Mouse (Mus musculus): ENCODE results near the gene Fgf9. TPM values are rescaled to one million over a fixed set of nuclear protein-coding genes. Genes with fewer than 3 reads are reported as not detected.

The Fgf9 gene
- polyA plus RNA-seq, 1 experiment, result 0.05 TPM

DNA sequence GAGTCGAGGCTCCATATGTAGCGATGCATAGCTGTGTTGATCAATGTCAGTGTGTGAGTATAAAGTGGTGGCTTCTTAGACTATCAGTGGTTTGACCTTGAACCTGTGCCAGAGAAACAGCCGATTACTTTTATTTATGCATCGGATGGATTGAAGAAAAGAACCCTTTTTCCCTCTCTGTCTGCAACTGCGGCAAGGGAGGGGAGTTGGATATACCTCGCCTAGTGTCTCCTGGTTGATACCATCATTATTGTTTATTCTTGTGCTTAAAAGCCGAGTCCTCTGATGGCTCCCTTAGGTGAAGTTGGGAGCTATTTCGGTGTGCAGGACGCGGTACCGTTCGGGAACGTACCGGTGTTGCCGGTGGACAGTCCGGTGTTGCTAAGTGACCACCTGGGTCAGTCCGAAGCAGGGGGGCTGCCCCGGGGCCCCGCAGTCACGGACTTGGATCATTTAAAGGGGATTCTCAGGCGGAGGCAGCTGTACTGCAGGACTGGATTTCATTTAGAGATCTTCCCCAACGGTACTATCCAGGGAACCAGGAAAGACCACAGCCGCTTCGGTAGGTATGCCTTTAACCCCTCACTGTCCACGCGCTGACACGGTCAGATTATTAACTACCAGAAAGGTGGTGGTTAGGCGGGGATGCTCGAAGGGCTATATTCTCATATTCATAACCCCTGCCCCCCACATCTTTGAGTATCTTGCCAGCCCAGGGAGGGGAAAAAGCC is 2.6 kb downstream of the Fgf9 start:
- H3K4me3 ChIP-seq (ENCODE audit: insufficient read depth, poor library complexity, severe bottlenecking), result no peak overlapping the region
- H3K27me3 ChIP-seq (ENCODE audit: control insufficient read depth, insufficient read depth, insufficient read length), result peaks cover 43% of the 10 kb centered on the region
- H3K79me2 ChIP-seq (ENCODE audit: control insufficient read depth, insufficient read depth), result no peaks in the 10 kb centered on the region
- H3ac ChIP-seq (ENCODE audit: control insufficient read depth, insufficient read length, low read depth), result no peak overlapping the region
- TF ChIP-seq MAX (IDR thresholded peaks at IDR 0.05), result no peak
- no peak for TF ChIP-seq CEBPB (IDR thresholded peaks at IDR 0.05; ENCODE audit: low read depth)
- TF ChIP-seq MYOD1 (IDR thresholded peaks at IDR 0.05; ENCODE audit: control insufficient read depth, insufficient read length, low read depth), result no peak
- TF ChIP-seq FOSL1 (IDR thresholded peaks at IDR 0.05; ENCODE audit: insufficient read depth, low read length, poor library complexity, severe bottlenecking), result no peak
- TF ChIP-seq USF1 (IDR thresholded peaks at IDR 0.05; ENCODE audit: low read depth), result no peak
- TF ChIP-seq CTCF (IDR thresholded peaks at IDR 0.05; ENCODE audit: control insufficient read depth, insufficient read depth, insufficient read length), result no peak
- TF ChIP-seq MYOG (IDR thresholded peaks at IDR 0.05; ENCODE audit: control insufficient read depth, extremely low read depth, insufficient read length), result no peak
- no peaks in the 10 kb centered on the region for H3K79me3 ChIP-seq (ENCODE audit: low read depth)
- no peaks in the 10 kb centered on the region for H3K36me3 ChIP-seq (ENCODE audit: control insufficient read depth, insufficient read depth)

DNA sequence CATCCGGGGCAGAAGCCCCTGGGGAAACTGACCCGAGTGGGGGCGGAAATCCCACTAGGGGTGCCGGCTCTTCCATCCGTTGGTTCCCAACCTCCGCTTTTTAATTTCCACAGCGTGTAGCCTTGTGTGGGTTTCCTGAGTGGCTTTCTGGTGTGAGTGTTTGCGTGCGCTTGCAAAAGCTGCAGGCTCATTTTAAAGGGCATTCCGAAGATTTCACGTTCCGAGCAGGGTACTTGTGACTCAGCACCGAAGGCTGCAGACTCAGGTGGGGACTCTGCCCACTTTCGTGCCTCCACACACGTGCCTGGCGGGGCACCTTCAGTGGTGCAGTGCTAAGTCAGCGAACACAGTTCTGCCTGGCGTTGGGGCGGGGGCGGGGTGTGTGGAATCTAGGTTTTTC is 3.6 kb downstream of the Fgf9 start:
- Histone ChIP-seq H3K79me3 (ENCODE audit: low read depth) (no peaks in the 10 kb centered on the region), H3ac (ENCODE audit: control insufficient read depth, insufficient read length, low read depth) (no peak overlapping the region), H3K4me3 (ENCODE audit: insufficient read depth, poor library complexity, severe bottlenecking) (no peak overlapping the region), H3K27me3 (ENCODE audit: control insufficient read depth, insufficient read depth, insufficient read length) (peaks cover 46% of the 10 kb centered on the region), H3K79me2 (ENCODE audit: control insufficient read depth, insufficient read depth) (no peaks in the 10 kb centered on the region), H3K36me3 (ENCODE audit: control insufficient read depth, insufficient read depth) (no peaks in the 10 kb centered on the region)
- TF ChIP-seq MYOG (IDR thresholded peaks at IDR 0.05; ENCODE audit: control insufficient read depth, extremely low read depth, insufficient read length) (no peak), CTCF (IDR thresholded peaks at IDR 0.05; ENCODE audit: control insufficient read depth, insufficient read depth, insufficient read length) (no peak), USF1 (IDR thresholded peaks at IDR 0.05; ENCODE audit: low read depth) (no peak), MYOD1 (IDR thresholded peaks at IDR 0.05; ENCODE audit: control insufficient read depth, insufficient read length, low read depth) (no peak), CEBPB (IDR thresholded peaks at IDR 0.05; ENCODE audit: low read depth) (no peak), MAX (IDR thresholded peaks at IDR 0.05) (no peak), FOSL1 (IDR thresholded peaks at IDR 0.05; ENCODE audit: insufficient read depth, low read length, poor library complexity, severe bottlenecking) (no peak)

DNA sequence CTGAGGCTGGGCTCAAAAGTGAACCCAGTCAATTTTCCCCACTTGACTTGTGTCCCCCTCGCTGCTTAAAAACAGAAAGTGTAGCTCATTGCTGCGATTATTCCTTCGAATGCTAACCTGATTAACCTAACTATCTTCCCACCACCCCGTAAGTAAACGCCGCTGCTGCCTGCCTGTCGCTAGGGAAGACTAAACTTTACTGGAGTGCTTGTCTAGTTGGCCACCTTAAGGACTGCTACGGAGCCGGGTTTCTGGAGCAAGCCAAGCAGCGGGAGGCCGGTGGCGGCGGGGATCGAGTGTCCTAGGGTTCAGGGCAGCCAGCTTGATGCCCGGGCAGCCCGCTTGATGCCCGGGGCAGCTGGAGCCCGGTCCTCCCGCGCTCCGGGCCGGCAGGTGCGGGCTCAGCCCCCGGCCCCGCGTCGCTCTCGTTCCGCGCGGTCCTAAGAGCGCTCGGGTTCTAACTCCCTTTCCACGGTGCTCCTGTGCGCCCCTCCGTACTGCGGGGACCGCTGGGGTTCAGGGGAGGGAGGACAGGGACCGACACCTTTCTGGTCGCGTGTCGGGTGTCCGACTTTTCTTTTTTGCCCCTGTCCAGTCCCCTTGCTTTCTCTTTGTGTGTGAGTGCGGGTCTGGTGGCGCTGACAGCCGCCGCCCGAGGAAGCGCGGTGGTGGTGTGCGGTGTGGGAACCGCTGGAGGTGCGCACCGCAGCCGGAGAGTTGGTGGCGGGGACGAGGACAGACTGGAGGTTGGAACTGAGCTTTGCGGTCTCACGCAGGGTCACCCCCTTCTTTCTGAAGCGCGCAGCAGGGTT is 4.5 kb downstream of the Fgf9 start:
- no peak for TF ChIP-seq MYOD1 (IDR thresholded peaks at IDR 0.05; ENCODE audit: control insufficient read depth, insufficient read length, low read depth)
- no peak for TF ChIP-seq FOSL1 (IDR thresholded peaks at IDR 0.05; ENCODE audit: insufficient read depth, low read length, poor library complexity, severe bottlenecking)
- TF ChIP-seq USF1 (IDR thresholded peaks at IDR 0.05; ENCODE audit: low read depth), result no peak
- TF ChIP-seq CEBPB (IDR thresholded peaks at IDR 0.05; ENCODE audit: low read depth), result no peak
- TF ChIP-seq MAX (IDR thresholded peaks at IDR 0.05), result no peak
- TF ChIP-seq CTCF (IDR thresholded peaks at IDR 0.05; ENCODE audit: control insufficient read depth, insufficient read depth, insufficient read length), result no peak
- no peak for TF ChIP-seq MYOG (IDR thresholded peaks at IDR 0.05; ENCODE audit: control insufficient read depth, extremely low read depth, insufficient read length)
- H3K36me3 ChIP-seq (ENCODE audit: control insufficient read depth, insufficient read depth), result no peaks in the 10 kb centered on the region
- peaks cover 46% of the 10 kb centered on the region for H3K27me3 ChIP-seq (ENCODE audit: control insufficient read depth, insufficient read depth, insufficient read length)
- no peaks in the 10 kb centered on the region for H3K79me2 ChIP-seq (ENCODE audit: control insufficient read depth, insufficient read depth)
- peak overlapping the region; percentile 35 for H3ac ChIP-seq (ENCODE audit: control insufficient read depth, insufficient read length, low read depth)
- no peak overlapping the region for H3K4me3 ChIP-seq (ENCODE audit: insufficient read depth, poor library complexity, severe bottlenecking)
- H3K79me3 ChIP-seq (ENCODE audit: low read depth), result no peaks in the 10 kb centered on the region

DNA sequence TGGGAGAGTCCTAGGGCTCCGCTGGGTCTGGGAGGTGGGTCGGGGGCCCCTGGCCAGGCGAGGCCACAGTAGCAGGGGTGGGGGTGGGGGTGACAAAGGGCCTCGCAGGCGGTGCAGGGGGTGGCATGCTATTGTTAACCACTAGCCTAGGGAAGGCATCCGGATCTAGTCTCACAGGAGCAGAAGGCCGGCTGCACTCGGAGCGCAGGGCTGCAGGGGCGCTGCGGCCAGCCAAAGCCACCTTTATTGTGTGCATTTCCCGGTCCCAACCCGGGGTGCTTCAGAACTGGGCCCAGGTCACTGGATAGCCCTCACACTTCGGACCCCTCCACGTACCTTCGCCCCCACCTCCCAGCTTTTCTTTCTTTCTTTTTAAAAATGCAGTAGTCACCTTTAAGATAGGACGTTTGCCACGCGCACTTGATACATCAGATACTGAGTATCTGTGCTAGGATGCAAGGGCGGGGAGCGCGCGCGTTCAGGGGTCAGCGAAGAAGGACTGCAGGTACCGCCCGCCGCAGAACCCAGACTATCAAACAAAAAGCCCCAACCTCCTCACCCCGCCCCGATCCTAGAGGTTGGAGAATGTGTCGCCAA is 5.2 kb downstream of the Fgf9 start:
- Histone ChIP-seq H3K79me3 (ENCODE audit: low read depth) (no peaks in the 10 kb centered on the region), H3K27me3 (ENCODE audit: control insufficient read depth, insufficient read depth, insufficient read length) (peaks cover 46% of the 10 kb centered on the region), H3ac (ENCODE audit: control insufficient read depth, insufficient read length, low read depth) (no peak overlapping the region), H3K79me2 (ENCODE audit: control insufficient read depth, insufficient read depth) (no peaks in the 10 kb centered on the region), H3K36me3 (ENCODE audit: control insufficient read depth, insufficient read depth) (no peaks in the 10 kb centered on the region), H3K4me3 (ENCODE audit: insufficient read depth, poor library complexity, severe bottlenecking) (no peak overlapping the region)
- TF ChIP-seq CEBPB (IDR thresholded peaks at IDR 0.05; ENCODE audit: low read depth), result no peak
- TF ChIP-seq CTCF (IDR thresholded peaks at IDR 0.05; ENCODE audit: control insufficient read depth, insufficient read depth, insufficient read length), result no peak
- no peak for TF ChIP-seq MAX (IDR thresholded peaks at IDR 0.05)
- no peak for TF ChIP-seq MYOD1 (IDR thresholded peaks at IDR 0.05; ENCODE audit: control insufficient read depth, insufficient read length, low read depth)
- TF ChIP-seq MYOG (IDR thresholded peaks at IDR 0.05; ENCODE audit: control insufficient read depth, extremely low read depth, insufficient read length), result no peak
- TF ChIP-seq FOSL1 (IDR thresholded peaks at IDR 0.05; ENCODE audit: insufficient read depth, low read length, poor library complexity, severe bottlenecking), result no peak
- no peak for TF ChIP-seq USF1 (IDR thresholded peaks at IDR 0.05; ENCODE audit: low read depth)

DNA sequence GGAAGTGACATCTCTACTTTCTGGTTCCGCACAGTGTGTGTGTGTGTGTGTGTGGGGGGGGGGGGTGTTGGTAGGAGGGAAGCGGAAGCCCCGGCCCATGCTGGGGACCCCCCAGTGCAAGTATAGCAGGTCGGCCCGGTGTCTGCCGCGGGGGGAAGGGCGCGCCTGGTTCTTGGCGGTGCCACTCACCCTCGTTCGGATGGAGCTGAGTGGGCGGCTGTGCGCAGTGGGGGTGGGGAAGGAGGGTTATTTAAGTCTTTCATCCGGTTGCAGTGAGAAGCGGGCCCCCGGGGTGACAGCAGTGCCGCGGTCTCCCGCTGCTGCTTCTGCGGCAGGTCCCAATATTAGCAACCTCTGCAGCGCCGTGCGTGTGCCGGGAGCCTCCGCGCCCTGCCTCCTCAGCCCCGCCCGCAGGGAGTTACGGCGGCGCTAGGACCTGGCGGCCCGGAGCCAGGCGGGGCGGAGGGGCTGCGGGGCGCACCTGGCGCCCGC is 5.7 kb downstream of the Fgf9 start:
- H3K36me3 ChIP-seq (ENCODE audit: control insufficient read depth, insufficient read depth), result no peaks in the 10 kb centered on the region
- no peak overlapping the region for H3K4me3 ChIP-seq (ENCODE audit: insufficient read depth, poor library complexity, severe bottlenecking)
- no peaks in the 10 kb centered on the region for H3K79me3 ChIP-seq (ENCODE audit: low read depth)
- H3K27me3 ChIP-seq (ENCODE audit: control insufficient read depth, insufficient read depth, insufficient read length), result peaks cover 46% of the 10 kb centered on the region
- H3K79me2 ChIP-seq (ENCODE audit: control insufficient read depth, insufficient read depth), result no peaks in the 10 kb centered on the region
- no peak overlapping the region for H3ac ChIP-seq (ENCODE audit: control insufficient read depth, insufficient read length, low read depth)
- TF ChIP-seq MYOD1 (IDR thresholded peaks at IDR 0.05; ENCODE audit: control insufficient read depth, insufficient read length, low read depth), result no peak
- TF ChIP-seq USF1 (IDR thresholded peaks at IDR 0.05; ENCODE audit: low read depth), result no peak
- TF ChIP-seq FOSL1 (IDR thresholded peaks at IDR 0.05; ENCODE audit: insufficient read depth, low read length, poor library complexity, severe bottlenecking), result no peak
- TF ChIP-seq CTCF (IDR thresholded peaks at IDR 0.05; ENCODE audit: control insufficient read depth, insufficient read depth, insufficient read length), result no peak
- TF ChIP-seq CEBPB (IDR thresholded peaks at IDR 0.05; ENCODE audit: low read depth), result no peak
- TF ChIP-seq MYOG (IDR thresholded peaks at IDR 0.05; ENCODE audit: control insufficient read depth, extremely low read depth, insufficient read length), result no peak
- no peak for TF ChIP-seq MAX (IDR thresholded peaks at IDR 0.05)

Measured in C2C12 (cell line).